Mouse (Mus musculus) neural tube, embryonic 12.5 days (tissue): ENCODE data around the gene Pde7b. TPM values are rescaled to one million over a fixed set of nuclear protein-coding genes. Genes with fewer than 3 reads are reported as not detected.

ENCODE experiments used
- polyA plus RNA-seq: library from polyadenylated mRNA; unstranded; fragments of >200 nt; fragmentation: Nextera tagmentation; extraction: Ambion mirVana; gene quantifications from 2 replicates; pipeline ENCODE4 v1.2.1, GENCODE M21; 2016

Pde7b gene
- polyA plus RNA-seq, 1 experiment from 2014 or later, result 3.5 TPM

Other genes with a start within 250 kb of the Pde7b start
- 28.6 and 33.2 TPM in 2 replicates for gene Ahi1, start 227.5 kb upstream of the Pde7b start, polyA plus RNA-seq